Mouse (Mus musculus): ENCODE measurements around the gene Gas2l2.

Gas2l2 gene

GRCm38 (mm10) chr11:83442596-83443267 lies 13.5 kb upstream of the Gas2l2 start:
- peak; percentile 71 to 89 for DNase-seq

GRCm38 (mm10) chr11:83441235-83441634 lies 12.0 kb upstream of the Gas2l2 start:
- peak in 1 of 2 experiments; percentile 54 for DNase-seq

- peak; percentile 87 to 95 for DNase-seq
These were observed 11.1 kb upstream of the Gas2l2 start for GRCm38 (mm10) chr11:83440081-83441064.

GRCm38 (mm10) chr11:83439426-83440060 lies 10.3 kb upstream of the Gas2l2 start:
- DNase-seq = no peak

GRCm38 (mm10) chr11:83437377-83437776 lies 8.1 kb upstream of the Gas2l2 start, which contains the start of gene 1700020L24Rik:
TSS of gene 1700020L24Rik (plus strand) at chr11:83437677.
- no peak for DNase-seq

GRCm38 (mm10) chr11:83432533-83432932 lies 3.3 kb upstream of the Gas2l2 start:
- no peak for DNase-seq

- peak in 1 of 2 experiments; percentile 44 for DNase-seq
These were observed 2.3 kb downstream of the Gas2l2 start for GRCm38 (mm10) chr11:83426964-83427363.

- peak; percentile 64 to 82 for DNase-seq
These were observed 4.6 kb downstream of the Gas2l2 start for GRCm38 (mm10) chr11:83424681-83425080.

GRCm38 (mm10) chr11:83421305-83421704 lies 8.0 kb downstream of the Gas2l2 start:
- DNase-seq = peak; percentile 67 to 91

GRCm38 (mm10) chr11:83420338-83420737 lies 8.9 kb downstream of the Gas2l2 start:
- no peak for DNase-seq

- peak in 1 of 2 experiments; percentile 10 for DNase-seq
These were observed 10.7 kb downstream of the Gas2l2 start for GRCm38 (mm10) chr11:83418566-83418965.

- no peak for DNase-seq
These were observed 11.5 kb downstream of the Gas2l2 start for GRCm38 (mm10) chr11:83417708-83418107.

- peak; percentile 69 to 85 for DNase-seq
These were observed 12.2 kb downstream of the Gas2l2 start for GRCm38 (mm10) chr11:83417080-83417479.

- DNase-seq = no peak
These were observed 18.7 kb downstream of the Gas2l2 start for GRCm38 (mm10) chr11:83410510-83410909.

GRCm38 (mm10) chr11:83409792-83410291 lies 19.4 kb downstream of the Gas2l2 start:
- DNase-seq = peak in 1 of 2 experiments; percentile 5

GRCm38 (mm10) chr11:83409087-83409754 lies 20.0 kb downstream of the Gas2l2 start, which contains the start of gene Rasl10b:
TSS of gene Rasl10b (plus strand) at chr11:83409137.
- DNase-seq = peak; percentile 65 to 69

- no peak for DNase-seq
These were observed 21.0 kb downstream of the Gas2l2 start for GRCm38 (mm10) chr11:83408242-83408641.

- no peak for DNase-seq
These were observed 22.9 kb downstream of the Gas2l2 start for GRCm38 (mm10) chr11:83406391-83406790.

GRCm38 (mm10) chr11:83403787-83404186 lies 25.5 kb downstream of the Gas2l2 start:
- DNase-seq = no peak

- DNase-seq = no peak
These were observed 30.5 kb downstream of the Gas2l2 start for GRCm38 (mm10) chr11:83398724-83399123.

- no peak for DNase-seq
These were observed 31.6 kb downstream of the Gas2l2 start for GRCm38 (mm10) chr11:83397626-83398025.

- no peak for DNase-seq
These were observed 34.3 kb downstream of the Gas2l2 start for GRCm38 (mm10) chr11:83394802-83395439.

Data from kidney, postnatal 36 days (tissue).